Mouse (Mus musculus) heart, adult 2 months (tissue): Measurements from ENCODE around the gene Clec18a.

Experiments used
- CTCF ChIP-seq: fragments of 200-600 bp; IDR thresholded peaks from 2 replicates; pipeline ENCODE4 v1.8.1; 2022; ENCODE audit warnings: antibody characterized with exemption, mild to moderate bottlenecking, moderate library complexity
- EP300 ChIP-seq: fragments of 200-500 bp; IDR thresholded peaks from 2 replicates; pipeline ENCODE4 v1.6.1; 2011; ENCODE audit warnings: low read depth, low read length, control low read depth; ENCODE audit not compliant: insufficient read depth
- POLR2A ChIP-seq: fragments of 200-500 bp; IDR thresholded peaks from 2 replicates; pipeline ENCODE4 v1.6.1; 2011; ENCODE audit warnings: mild to moderate bottlenecking, low read depth, low read length, control low read depth; ENCODE audit not compliant: insufficient read depth

DNA sequence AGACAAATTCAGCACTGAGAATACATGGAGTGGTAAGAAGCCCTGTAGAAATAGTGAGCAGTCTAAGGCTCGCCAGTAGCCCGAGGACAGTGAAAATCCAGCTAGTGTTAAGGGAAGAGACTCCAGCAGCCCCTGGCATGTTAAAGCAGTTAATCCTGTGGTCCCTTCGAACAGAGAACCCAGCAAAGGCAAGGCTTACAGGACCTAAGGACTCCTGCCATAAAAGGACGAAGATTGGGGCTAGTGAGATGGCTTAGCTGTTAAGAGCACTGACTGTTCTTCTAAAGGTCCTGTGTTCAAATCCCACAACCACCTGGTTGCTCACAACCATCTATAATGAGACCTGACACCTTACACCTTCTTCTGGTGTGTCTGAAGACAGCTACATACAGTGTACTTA lies 25.9 kb downstream of the Clec18a start:
- TF ChIP-seq CTCF, result no peak
- TF ChIP-seq EP300, result no peak
- TF ChIP-seq POLR2A, result no peak
